Mouse (Mus musculus): ENCODE results near the gene Eif3d.

DNA sequence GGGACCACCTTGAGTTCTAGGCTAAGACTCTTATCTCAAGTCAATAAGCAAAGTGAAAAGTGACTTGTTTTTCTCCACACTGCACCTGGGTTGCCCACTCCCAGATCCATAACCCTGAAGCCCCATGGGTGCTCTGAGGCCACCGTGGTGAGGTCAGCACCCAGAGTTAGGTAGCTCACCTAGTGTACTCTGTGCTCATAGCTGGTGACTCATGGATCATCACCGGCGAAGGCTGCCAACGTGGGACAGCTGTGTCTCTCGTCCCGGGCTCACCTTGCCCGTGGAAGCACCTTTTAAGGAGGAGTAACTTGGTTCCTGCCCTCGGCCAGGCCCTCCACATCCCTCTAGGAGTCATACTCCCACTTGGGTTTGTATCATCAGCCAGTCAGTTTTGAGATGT, 57.6 kb downstream of the Eif3d start:
- TF ChIP-seq POLR2A (IDR thresholded peaks at IDR 0.05; ENCODE audit: low read depth, low read length) (no peak), CTCF (IDR thresholded peaks at IDR 0.05; ENCODE audit: extremely low read depth, insufficient read depth, insufficient read length, insufficient replicate concordance) (no peak)
